Mouse (Mus musculus) erythroid progenitor cell, adult 5-6 weeks (primary cell): ENCODE data around the gene Ric8b. TPM values are rescaled to one million over a fixed set of nuclear protein-coding genes. Genes with fewer than 3 reads are reported as not detected.

Source experiments
- ATAC-seq: replicated peaks from 2 replicates; pipeline ENCODE4 v1.8.0; 2016; ENCODE audit warnings: moderate number of reproducible peaks, mild to moderate bottlenecking, moderate TSS enrichment, inconsistent platforms; ENCODE audit not compliant: poor library complexity, low FRiP score, severe bottlenecking
- total RNA-seq, 2 experiments: library from RNA; stranded (forward) in 1 of 2; stranded (reverse) in 1 of 2; fragments of 150-400 nt in 1 of 2; fragments of 186-747, 209-891 nt in 1 of 2; gene quantifications; 2 replicates each; pipeline versions ENCODE4 v1.2.3 to v1.2.4; 2015 to 2017; ENCODE audit warnings: low replicate concordance in 2 of 2

Gene Ric8b
- total RNA-seq, 2 experiments from 2014 or later, result 6.8 to 8.4 TPM

DNA sequence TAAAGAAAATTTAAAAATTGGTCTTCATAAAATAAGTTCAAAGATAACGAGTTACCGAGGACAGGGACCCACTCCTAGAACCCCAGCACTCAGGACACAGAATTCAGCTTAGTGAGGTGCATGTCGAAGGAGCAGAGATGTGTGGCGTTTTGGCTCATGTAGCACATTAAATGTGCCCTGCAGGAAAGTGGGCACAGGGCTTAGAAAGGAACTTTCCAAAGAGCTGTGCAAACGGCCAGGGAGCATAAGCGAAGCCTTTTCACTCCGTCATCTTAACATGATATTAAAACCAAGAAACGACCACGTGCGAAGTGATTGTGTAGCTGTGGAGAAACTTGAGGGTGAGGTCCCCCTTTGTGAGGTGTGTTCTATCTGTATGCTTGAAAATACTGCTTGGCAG lies 36.8 kb downstream of the Ric8b start:
- ATAC-seq, result no peak

- ATAC-seq, result no peak
Observed at GRCm38 (mm10) chr10:84956173-84956572, 38.8 kb downstream of the Ric8b start.

GRCm38 (mm10) chr10:84958597-84958996 lies 41.2 kb downstream of the Ric8b start:
- no peak for ATAC-seq

DNA sequence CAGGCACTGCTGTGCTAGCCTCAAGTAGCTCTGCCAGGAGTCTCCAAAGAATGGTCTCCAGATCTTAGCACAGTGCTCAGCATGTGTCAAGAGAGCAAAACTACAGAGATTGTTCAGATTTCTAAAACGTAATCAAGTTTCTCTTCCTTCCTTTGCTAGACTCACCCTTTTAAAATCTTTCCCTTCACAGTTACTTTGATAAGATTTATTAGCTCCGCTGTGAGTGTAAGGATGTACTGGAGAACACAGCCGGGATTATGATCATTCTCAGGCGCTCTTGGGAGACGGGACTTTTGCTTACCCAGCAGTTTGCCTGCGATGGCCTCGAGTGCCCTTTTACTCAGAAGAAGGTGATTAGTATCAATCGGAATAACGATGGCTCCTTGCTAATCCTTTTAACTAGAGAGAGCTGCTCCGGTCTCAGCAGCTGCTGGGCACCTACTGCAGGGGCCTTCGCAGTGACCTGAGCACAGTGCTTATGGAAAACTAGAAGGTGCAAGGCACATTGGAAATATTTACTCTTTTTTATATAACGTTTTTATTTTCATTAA lies 43.0 kb downstream of the Ric8b start:
- no peak for ATAC-seq

DNA sequence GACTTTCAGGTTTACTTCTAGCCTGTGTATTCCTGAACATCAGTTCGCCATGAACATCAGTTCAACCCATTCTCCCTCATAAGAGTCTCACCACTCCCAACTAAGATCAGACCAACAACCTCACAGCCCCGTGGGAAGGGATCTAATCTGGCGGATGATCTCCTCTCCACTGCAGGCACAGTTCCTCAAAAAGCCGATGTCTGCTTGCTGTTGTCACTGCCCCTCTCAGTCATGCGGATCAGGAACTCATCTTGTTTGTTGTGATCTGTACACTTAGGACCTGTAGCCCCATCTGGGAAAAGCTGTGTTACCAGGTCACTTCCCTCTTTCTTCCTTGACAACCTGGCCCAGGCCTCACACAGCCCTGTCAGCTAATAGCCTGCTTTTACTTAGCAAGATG lies 45.7 kb downstream of the Ric8b start:
- 0 out of 2 replicates have a peak, but pooled peaks have one; percentile 36 for ATAC-seq

DNA sequence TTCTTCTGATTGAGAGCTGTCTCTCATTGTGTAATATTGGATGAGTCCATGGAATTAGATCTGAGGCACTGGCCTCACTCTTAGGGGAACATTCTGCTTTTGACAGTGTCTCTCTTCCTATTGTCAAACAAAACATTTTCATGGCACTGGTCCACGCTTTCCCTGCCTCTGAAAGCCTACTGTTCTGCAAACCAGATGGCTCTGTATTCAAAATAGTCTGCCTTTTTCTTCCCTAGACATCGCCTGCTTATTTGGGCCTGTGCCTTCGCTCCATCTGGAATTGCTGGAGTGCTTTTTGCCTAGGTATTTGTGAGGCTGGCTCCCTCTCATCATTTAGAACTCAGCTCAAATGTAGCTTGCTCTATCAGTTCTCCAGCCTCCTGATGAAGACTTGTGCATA lies 46.3 kb downstream of the Ric8b start:
- no peak for ATAC-seq

- no peak for ATAC-seq
Observed at GRCm38 (mm10) chr10:84966542-84966941, 49.1 kb downstream of the Ric8b start.

DNA sequence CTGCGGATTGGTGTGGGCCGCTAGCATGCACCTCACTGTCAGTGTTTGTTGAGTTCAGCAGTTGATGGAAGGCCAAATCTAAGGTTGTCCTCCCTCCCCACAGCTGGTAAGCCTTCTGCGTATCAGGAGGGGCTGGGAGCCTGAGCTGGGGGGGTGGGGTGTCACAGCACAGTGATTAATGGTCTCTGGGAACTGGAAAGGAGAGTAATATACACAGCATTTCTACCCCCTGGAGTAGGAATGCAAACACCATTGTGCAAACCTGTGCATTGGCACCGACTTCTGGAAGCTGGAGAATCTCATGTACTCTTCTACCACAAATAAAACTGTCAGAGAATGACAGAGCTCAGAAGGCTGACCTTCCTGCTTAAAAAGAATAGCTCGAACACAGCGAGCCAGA lies 50.2 kb downstream of the Ric8b start:
- no peak for ATAC-seq

DNA sequence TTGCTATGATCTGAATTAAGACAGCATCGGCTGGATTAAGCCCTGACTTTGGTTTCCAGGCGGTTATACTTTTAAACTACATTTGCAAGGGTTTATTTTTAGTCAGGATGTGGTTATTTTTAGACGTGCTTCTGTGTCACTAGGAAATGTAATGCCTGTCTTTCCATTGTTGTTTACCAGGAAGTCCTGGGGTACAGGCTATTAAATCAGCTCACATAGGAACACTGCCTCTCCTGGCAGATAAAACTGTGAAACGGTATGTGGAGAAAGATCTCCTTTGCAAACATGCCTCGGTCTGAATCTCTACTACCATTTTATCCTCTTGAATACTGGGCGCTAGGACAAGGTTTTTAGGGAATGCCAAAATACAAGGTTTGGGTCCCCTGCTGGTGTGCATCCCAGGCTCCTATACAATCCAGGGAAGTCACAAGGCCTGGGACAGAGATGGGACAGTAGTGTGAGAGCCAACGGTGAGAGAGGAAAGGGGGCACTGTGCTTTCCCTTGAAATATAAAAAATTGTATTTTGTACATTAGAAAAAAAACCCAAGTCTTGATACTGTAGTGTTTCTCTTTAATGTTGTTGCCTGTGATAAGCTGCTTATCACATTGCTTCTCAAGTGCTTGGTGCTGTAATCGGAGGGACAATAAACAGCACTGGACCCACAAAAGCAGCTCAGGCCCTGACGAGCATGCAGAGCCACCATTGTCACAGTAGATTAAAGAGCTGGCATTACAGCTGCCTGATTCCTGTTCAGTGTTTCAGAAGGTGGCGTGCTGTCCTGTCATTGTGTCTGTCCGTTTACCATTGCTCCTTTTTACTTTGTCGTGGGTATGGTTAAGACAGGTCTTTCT lies 51.7 kb downstream of the Ric8b start:
- no peak for ATAC-seq

- ATAC-seq, result no peak
Observed at GRCm38 (mm10) chr10:84975264-84975663, 57.8 kb downstream of the Ric8b start.

DNA sequence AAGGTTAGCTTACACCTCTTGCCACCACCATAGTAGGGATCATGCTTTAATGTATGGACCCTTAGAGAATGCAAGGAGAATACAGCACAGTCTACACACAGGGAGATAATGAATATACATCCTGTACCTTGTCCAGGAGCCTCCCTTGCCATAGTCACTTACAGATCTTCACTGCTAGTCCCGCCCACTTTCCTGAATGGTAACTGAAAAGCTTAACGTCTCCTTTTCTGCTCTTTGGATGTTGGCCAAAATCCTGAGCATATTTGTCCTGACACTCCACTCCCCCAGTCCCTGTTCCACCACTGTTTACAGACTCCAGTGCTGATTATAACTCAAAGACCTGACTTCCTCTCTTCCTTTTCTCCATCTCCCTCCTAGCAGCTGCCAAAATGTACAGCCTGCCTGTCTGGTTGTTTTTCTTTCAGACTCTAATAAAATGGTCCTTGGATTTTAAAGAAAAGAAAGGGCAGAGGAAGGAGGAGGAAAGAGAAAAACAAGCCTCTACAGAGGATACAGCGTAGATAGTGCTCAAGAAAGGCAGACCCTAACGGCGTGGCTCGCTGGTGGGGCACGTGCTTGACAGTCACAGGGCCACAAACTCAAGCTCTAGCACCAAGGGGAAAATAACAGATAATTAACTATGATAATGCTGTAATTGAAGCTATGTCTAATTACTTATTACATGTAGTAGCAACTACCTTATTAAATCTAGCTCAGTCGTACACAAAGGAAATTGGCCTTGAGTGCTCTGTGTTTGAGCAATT lies 59.4 kb downstream of the Ric8b start:
- no peak for ATAC-seq

DNA sequence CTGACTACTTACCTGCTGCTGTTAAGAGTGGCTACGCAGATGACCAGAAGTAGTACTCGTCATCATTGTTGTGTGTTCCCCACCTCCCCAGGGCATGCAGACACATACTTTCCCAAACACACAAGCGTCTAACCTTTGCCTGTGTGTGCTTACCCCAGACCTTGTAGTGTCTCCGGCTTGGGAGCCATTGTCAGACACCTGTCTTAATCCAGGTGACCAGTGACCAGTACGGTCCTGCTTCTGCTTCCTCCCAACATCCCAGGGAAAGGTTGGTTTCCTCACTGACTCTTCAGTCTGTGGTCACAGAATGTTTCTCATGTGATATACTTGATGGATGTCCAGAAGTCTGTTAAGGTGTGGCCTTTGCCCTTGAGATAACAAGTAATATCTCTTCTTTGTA lies 62.9 kb downstream of the Ric8b start:
- no peak for ATAC-seq

- ATAC-seq, result no peak
Observed at GRCm38 (mm10) chr10:84981441-84981840, 64.0 kb downstream of the Ric8b start.

GRCm38 (mm10) chr10:84982675-84983074 lies 65.3 kb downstream of the Ric8b start:
- no peak for ATAC-seq

- no peak for ATAC-seq
Observed at GRCm38 (mm10) chr10:84985956-84986355, 68.5 kb downstream of the Ric8b start.

DNA sequence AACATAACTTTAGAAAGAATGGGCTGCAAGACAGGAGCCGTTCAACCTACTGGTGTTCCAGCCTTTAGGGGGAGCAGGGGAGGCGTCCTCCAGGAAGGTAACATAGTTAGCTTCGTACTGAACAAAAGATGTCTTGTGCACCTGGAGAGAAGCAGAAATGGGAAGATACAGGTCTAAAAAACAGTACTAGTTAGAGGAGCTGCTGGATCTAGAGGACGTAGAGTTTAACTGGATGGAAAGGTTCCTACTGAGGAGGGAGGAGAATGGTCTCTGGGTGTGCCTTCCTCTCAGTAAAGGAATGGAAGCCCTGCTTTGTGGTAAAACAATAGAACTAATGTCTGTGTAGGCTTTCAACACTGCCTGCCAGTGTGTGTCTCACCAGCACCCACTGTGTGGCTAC lies 70.2 kb downstream of the Ric8b start:
- no peak for ATAC-seq

GRCm38 (mm10) chr10:84988650-84989049 lies 71.2 kb downstream of the Ric8b start:
- ATAC-seq, result no peak

DNA sequence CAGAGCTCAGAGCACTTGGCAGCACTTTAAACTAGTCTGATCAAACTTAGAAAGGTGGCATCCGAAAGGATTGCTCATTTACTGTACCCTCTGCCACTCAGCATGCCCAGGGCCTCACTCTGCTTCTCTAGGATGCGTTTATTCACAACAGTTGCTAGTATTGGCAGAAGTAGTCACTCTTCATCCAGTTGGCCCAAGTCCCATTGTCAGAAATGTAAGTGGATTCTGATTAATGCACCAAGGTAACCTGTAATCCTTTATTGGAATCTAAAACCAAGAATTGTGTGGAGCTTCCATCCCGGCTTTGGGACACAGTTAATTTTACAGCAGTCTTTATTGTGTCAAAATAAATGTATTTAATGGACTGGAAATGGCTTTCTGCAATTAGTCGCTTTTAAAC lies 76.9 kb downstream of the Ric8b start:
- no peak for ATAC-seq

GRCm38 (mm10) chr10:84994971-84995370 lies 77.6 kb downstream of the Ric8b start:
- no peak for ATAC-seq

DNA sequence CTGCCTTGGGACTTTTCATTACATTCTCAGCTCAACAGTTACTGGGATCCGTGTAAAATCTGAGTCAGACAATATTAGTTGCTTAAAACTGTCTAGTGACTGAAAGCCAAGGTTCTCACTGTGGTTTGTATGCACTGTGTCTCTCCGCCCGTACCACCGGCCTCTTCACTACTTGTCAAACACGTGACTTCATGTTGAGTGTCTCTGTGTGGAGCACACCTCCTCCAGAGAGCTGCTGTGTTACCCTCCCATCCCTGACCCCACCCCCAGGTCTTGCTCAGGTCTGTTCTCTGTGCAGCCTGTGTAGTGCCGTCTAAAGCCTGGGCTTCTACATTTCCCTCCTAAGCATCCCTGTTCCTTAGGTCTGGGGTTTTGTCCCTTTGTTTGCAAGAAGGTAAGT lies 79.0 kb downstream of the Ric8b start:
- no peak for ATAC-seq
